11 mouse cellular contexts compared by ENCODE assay signal in the genomic region with DNA sequence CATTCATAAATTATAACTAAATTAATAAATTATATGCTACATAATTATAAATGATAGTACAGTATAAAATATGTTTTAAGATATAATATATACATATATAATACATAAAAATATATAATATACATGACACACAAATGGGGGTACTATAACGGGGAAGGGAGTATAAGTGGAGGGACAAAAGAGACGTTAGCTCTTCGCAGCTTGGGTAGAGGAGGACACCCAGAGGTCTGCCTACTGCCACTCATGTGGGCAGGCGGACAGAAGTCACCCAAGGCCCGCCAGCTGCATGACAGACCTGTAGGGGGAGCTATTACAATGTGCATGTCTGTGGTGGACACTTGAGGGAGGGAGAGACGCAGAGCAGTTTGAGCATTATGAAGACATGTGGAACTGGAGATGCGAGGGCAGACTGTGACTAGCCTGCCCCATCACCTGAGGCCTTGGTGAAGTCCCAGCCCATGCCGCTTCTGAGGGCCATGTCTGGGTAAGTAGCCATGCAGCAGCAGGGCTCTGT.
DNase-seq lines count a peak whose midpoint lies in the region; ATAC-seq and TF ChIP-seq lines count a peak whose summit lies in the region.
"Had no signal": no experiment of that assay in that cellular context is flagged by ENCODE, and none has a peak within 500 bp of the region (broad histone marks: within the 10 kb centered on the region; RNA-seq: fewer than 3 reads in every experiment).

No protein-coding gene starts in this region.

- H3K4me1 ChIP-seq in hindbrain, postnatal 0 days (ENCODE audit: insufficient read depth, low read length), result no peaks in the 10 kb centered on the region
- no peaks in the 10 kb centered on the region for H3K4me1 ChIP-seq in hindbrain, embryonic 14.5 days (replicated peaks; ENCODE audit: control insufficient read depth, insufficient read depth, low read length)
- H3K4me1 ChIP-seq in testis, adult 2 months (ENCODE audit: control insufficient read depth, insufficient read depth, low read length), result no peaks in the 10 kb centered on the region
- no peaks in the 10 kb centered on the region for H3K4me1 ChIP-seq in small intestine, adult 2 months (ENCODE audit: control insufficient read depth, insufficient read depth, insufficient read length, low read length)
- H3K4me1 ChIP-seq: hindbrain, embryonic 12.5 days; limb, embryonic 12.5 days; neural tube, embryonic 13.5 days had no signal

- no peak for DNase-seq in hindbrain, postnatal 0 days (ENCODE audit: low spot score)
- DNase-seq in hindbrain, embryonic 14.5 days (ENCODE audit: low spot score), result no peak
- DNase-seq in testis, postnatal 10 days (ENCODE audit: low spot score), result no peak
- DNase-seq in left cerebral cortex, postnatal 14 days (ENCODE audit: low spot score in 2 of 2), result no peak
- no peak for DNase-seq in adrenal gland, adult 8-10 months

- H3K27me3 ChIP-seq in hindbrain, postnatal 0 days (ENCODE audit: insufficient read depth, low read length), result no peaks in the 10 kb centered on the region
- H3K27me3 ChIP-seq in hindbrain, embryonic 14.5 days (ENCODE audit: control insufficient read depth, insufficient read depth, low read length), result no peaks in the 10 kb centered on the region
- no peaks in the 10 kb centered on the region for H3K27me3 ChIP-seq in testis, adult 2 months (ENCODE audit: control insufficient read depth, insufficient read depth, low read length)
- H3K27me3 ChIP-seq in small intestine, adult 2 months (ENCODE audit: control insufficient read depth, insufficient read depth, low read length), result no peaks in the 10 kb centered on the region
- H3K27me3 ChIP-seq: hindbrain, embryonic 12.5 days; limb, embryonic 12.5 days; neural tube, embryonic 13.5 days had no signal

- TF ChIP-seq POLR2A in testis, adult 2 months (IDR thresholded peaks at IDR 0.05; ENCODE audit: control insufficient read depth, low read depth, low read length), result no peak
- no peak for TF ChIP-seq POLR2A in small intestine, adult 2 months (IDR thresholded peaks at IDR 0.05; ENCODE audit: low read depth, low read length)

- 82% methylated on average over 8 of the region's 8 CpGs for WGBS in hindbrain, postnatal 0 days
- 77% methylated on average over 8 of the region's 8 CpGs for WGBS in hindbrain, embryonic 14.5 days
- 91% methylated on average over 8 of the region's 8 CpGs for WGBS in small intestine, adult 2 months

- ATAC-seq in hindbrain, postnatal 0 days, result no peak
- ATAC-seq in hindbrain, embryonic 14.5 days (ENCODE audit: low FRiP score), result no peak; the same call in 1 of the 2 replicates
- peak; percentile 80 for ATAC-seq in common myeloid progenitor, adult 5-6 weeks (replicated peaks; ENCODE audit: low read depth, poor library complexity, severe bottlenecking)

- peak; percentile 40 for TF ChIP-seq CTCF in hindbrain, postnatal 0 days (IDR thresholded peaks at IDR 0.05; ENCODE audit: low read depth)
- TF ChIP-seq CTCF in testis, adult 2 months (IDR thresholded peaks at IDR 0.05; ENCODE audit: control insufficient read depth, insufficient read depth, insufficient replicate concordance, low read depth, low read length), result peak; percentile 51; the same call in 1 of the 2 replicates
- TF ChIP-seq CTCF in small intestine, adult 2 months (IDR thresholded peaks at IDR 0.05; ENCODE audit: extremely low read depth, insufficient read length, insufficient replicate concordance, low read depth, low read length), result peak; percentile 10; the same call in 1 of the 2 replicates

- no peak overlapping the region for H3K4me3 ChIP-seq in hindbrain, postnatal 0 days (ENCODE audit: low read length)
- H3K4me3 ChIP-seq in hindbrain, embryonic 14.5 days (replicated peaks; ENCODE audit: low read length), result no peak overlapping the region
- no peak overlapping the region for H3K4me3 ChIP-seq in testis, adult 2 months (ENCODE audit: control insufficient read depth, low read depth, low read length)
- no peak overlapping the region for H3K4me3 ChIP-seq in small intestine, adult 2 months (ENCODE audit: low read depth, low read length)
- H3K4me3 ChIP-seq: hindbrain, embryonic 12.5 days; limb, embryonic 12.5 days; neural tube, embryonic 13.5 days had no signal

- H3K9me3 ChIP-seq in hindbrain, postnatal 0 days (ENCODE audit: low read length), result no peaks in the 10 kb centered on the region
- no peaks in the 10 kb centered on the region for H3K9me3 ChIP-seq in hindbrain, embryonic 14.5 days (ENCODE audit: control insufficient read depth, low read length)
- H3K9me3 ChIP-seq: hindbrain, embryonic 12.5 days; limb, embryonic 12.5 days had no signal

- no peak overlapping the region for H3K4me2 ChIP-seq in hindbrain, postnatal 0 days (ENCODE audit: low read depth, low read length)
- no peak overlapping the region for H3K4me2 ChIP-seq in hindbrain, embryonic 14.5 days (replicated peaks)
- H3K4me2 ChIP-seq: hindbrain, embryonic 12.5 days; limb, embryonic 12.5 days; neural tube, embryonic 13.5 days had no signal

- intact Hi-C loops in left cerebral cortex, postnatal 14 days (cut with DNase I), result no loop called here

- H3K27ac ChIP-seq in hindbrain, postnatal 0 days, result no peak overlapping the region
- no peak overlapping the region for H3K27ac ChIP-seq in hindbrain, embryonic 14.5 days
- H3K27ac ChIP-seq in testis, adult 2 months (ENCODE audit: control insufficient read depth, insufficient read depth, low read depth, low read length), result no peak overlapping the region
- H3K27ac ChIP-seq in small intestine, adult 2 months (ENCODE audit: insufficient read depth, low read depth, low read length), result no peak overlapping the region
- H3K27ac ChIP-seq: hindbrain, embryonic 12.5 days; limb, embryonic 12.5 days; neural tube, embryonic 13.5 days had no signal

- H3K9ac ChIP-seq in hindbrain, postnatal 0 days (replicated peaks; ENCODE audit: low read length), result no peak overlapping the region
- no peak overlapping the region for H3K9ac ChIP-seq in hindbrain, embryonic 14.5 days
- H3K9ac ChIP-seq: hindbrain, embryonic 12.5 days; limb, embryonic 12.5 days; neural tube, embryonic 13.5 days had no signal

- H3K36me3 ChIP-seq in hindbrain, postnatal 0 days (ENCODE audit: insufficient read depth, low read length), result no peaks in the 10 kb centered on the region
- H3K36me3 ChIP-seq in hindbrain, embryonic 14.5 days (replicated peaks; ENCODE audit: control insufficient read depth, insufficient read depth), result no peaks in the 10 kb centered on the region
- no peaks in the 10 kb centered on the region for H3K36me3 ChIP-seq in testis, adult 2 months (ENCODE audit: control insufficient read depth, insufficient read depth, low read length)
- H3K36me3 ChIP-seq in small intestine, adult 2 months (ENCODE audit: control insufficient read depth, insufficient read depth, low read length), result no peaks in the 10 kb centered on the region
- H3K36me3 ChIP-seq: hindbrain, embryonic 12.5 days; limb, embryonic 12.5 days; neural tube, embryonic 13.5 days had no signal
